Mouse (Mus musculus): ENCODE results near the gene Plekhg5. TPM values are rescaled to one million over a fixed set of nuclear protein-coding genes. Genes with fewer than 3 reads are reported as not detected.

Gene Plekhg5
- polyA plus RNA-seq, 2 experiments from 2014 or later: 1.3 to 2.6 TPM

- no peak for ATAC-seq
Observed at GRCm38 (mm10) chr4:152151451-152151965, 79.2 kb downstream of the Plekhg5 start.

DNA sequence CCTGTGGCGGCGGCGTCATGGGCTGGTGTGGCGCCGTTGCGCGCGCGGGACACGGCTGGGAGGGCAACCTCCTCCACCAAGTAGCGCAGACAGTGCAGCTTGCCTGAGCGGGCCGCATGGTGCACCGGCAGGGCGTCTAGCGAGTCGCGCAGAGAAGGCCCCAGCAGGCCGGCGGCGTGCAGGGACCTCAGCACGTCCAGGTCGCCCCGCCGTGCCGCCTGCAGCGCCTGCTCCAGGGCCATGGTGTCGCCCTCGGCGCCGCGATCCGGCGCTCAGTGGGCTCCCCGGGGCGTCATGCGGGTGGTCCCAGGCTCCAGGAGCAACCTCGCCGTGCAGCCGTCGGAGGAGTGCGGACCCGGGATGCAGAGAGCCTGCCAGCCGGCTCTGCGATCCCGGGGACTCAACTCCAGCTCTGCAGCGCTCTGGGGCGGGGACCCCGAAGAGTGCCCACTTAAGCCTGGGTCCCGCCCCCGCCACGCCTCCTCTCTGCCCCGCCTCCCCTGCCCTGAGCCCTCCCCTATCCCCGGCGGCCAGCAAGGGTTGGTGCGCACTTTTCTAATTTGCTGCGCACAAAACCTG lies 79.8 kb downstream of the Plekhg5 start, which contains the start of gene Espn:
TSS of gene Espn (minus strand) at position 406 of the 579 bp plus-strand sequence.
- no peak for ATAC-seq

GRCm38 (mm10) chr4:152153771-152154177 lies 81.5 kb downstream of the Plekhg5 start:
- peak; percentile 94 for ATAC-seq

GRCm38 (mm10) chr4:152155019-152155418 lies 82.7 kb downstream of the Plekhg5 start:
- ATAC-seq: no peak

DNA sequence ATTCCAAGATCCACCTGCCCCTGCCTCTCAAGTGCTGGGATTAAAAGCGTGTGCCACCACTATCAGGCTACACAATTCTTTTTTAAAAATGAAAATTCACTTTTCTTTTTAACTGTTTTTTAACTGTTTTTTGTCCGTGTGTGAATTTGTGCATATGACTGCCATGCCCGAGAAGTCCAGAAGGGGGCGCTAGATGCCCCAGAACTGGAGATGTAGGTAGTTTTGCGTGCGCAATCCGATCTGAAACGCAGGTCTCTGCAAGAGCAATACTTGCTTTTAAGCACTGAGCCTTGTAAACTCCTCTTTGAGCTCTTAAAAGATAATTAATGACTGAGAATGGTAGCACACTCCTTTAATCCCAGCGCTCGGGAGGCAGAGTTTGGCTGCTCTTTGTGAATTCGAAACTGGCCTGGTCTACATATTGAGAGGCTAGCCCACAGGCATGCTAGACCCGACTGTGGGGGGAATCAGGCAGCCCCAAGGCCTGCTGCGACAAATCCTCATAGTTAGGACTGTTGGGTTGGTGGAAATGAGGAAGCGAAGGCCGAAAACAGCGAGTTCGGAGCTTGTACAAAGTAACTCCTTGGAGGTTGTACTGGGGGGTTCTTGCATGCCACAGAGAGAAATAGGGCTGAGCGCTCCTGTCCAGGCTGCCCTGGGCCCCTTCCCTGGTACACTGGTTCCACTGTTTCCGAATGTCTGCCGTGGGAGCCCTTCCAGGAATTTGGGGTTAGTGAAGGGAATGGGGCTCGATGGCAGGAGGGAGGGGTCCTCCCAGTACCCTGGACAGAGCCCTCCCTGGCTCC lies 85.7 kb downstream of the Plekhg5 start:
- no peak for ATAC-seq

GRCm38 (mm10) chr4:152158585-152159284 lies 86.4 kb downstream of the Plekhg5 start, which contains the start of gene Hes2:
Hes2 (plus strand) TSS chr4:152158867.
- no peak for ATAC-seq

DNA sequence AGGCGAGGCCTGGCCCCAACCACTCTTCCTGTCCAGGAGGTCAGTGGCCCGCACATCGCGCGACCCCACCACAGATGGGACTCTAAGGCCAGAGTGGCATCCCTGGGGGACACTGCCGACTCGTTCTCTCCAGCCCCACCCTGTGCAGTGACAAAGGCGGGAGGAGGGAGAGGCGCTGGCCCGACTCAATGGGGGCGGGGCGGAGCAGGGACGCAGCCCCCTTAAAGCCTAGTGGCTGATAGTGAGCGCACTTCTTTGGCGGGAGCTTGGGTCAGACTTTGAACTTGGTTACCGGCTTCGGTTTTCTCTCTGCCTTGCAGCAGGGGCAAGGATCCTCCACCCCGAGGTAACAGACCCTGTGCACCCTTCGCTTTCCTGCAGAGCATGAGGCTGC lies 87.0 kb downstream of the Plekhg5 start:
- no peak for ATAC-seq

GRCm38 (mm10) chr4:152160748-152161147 lies 88.5 kb downstream of the Plekhg5 start:
- ATAC-seq: no peak

GRCm38 (mm10) chr4:152161601-152162000 lies 89.3 kb downstream of the Plekhg5 start:
- no peak for ATAC-seq

- ATAC-seq: no peak
Observed at GRCm38 (mm10) chr4:152162748-152163147, 90.5 kb downstream of the Plekhg5 start.

Other genes with a start within 250 kb of the Plekhg5 start
- gene Camta1, start 210.6 kb upstream of the Plekhg5 start, polyA plus RNA-seq (2017; shearing (Covaris generic)): 10 to 100 TPM; 45.5 to 49.5 TPM
- gene Dnajc11, start 138.8 kb upstream of the Plekhg5 start, polyA plus RNA-seq (2017; shearing (Covaris generic)): 10 to 100 TPM; 27.9 to 31.7 TPM
- gene Thap3, start 83.5 kb upstream of the Plekhg5 start, polyA plus RNA-seq (2017; shearing (Covaris generic)): 100 to 1,000 TPM in 1 of 2 experiments, 10 to 100 TPM in 1; 89.8 to 107 TPM
- gene Phf13, start 76.2 kb upstream of the Plekhg5 start, polyA plus RNA-seq (2017; shearing (Covaris generic)): 1 to 10 TPM; 2.3 to 3.0 TPM
- 1 to 10 TPM; 2.2 to 4.2 TPM for gene Klhl21, start 63.7 kb upstream of the Plekhg5 start, polyA plus RNA-seq (2017; shearing (Covaris generic))
- 10 to 100 TPM; 14.1 to 22.0 TPM for gene Zbtb48, start 44.8 kb upstream of the Plekhg5 start, polyA plus RNA-seq (2017; shearing (Covaris generic))
- not detected for gene Tas1r1, start 33.9 kb upstream of the Plekhg5 start, polyA plus RNA-seq (2017; shearing (Covaris generic))
- gene Nol9, start 33.2 kb upstream of the Plekhg5 start, polyA plus RNA-seq (2017; shearing (Covaris generic)): 10 to 100 TPM; 11.3 to 14.6 TPM
- gene Tnfrsf25, start 43.4 kb downstream of the Plekhg5 start, polyA plus RNA-seq (2017; shearing (Covaris generic)): 100 to 1,000 TPM; 132 to 150 TPM
- gene Espn, start 79.9 kb downstream of the Plekhg5 start, polyA plus RNA-seq (2017; shearing (Covaris generic)): 1 to 10 TPM; 6.9 to 8.3 TPM
- gene Hes2, start 86.4 kb downstream of the Plekhg5 start, polyA plus RNA-seq (2017; shearing (Covaris generic)): not detected
- gene Acot7, start 105.6 kb downstream of the Plekhg5 start, polyA plus RNA-seq (2017; shearing (Covaris generic)): 100 to 1,000 TPM; 134 to 172 TPM
- not detected for gene Gpr153, start 201.7 kb downstream of the Plekhg5 start, polyA plus RNA-seq (2017; shearing (Covaris generic))
- not detected for gene Hes3, start 219.2 kb downstream of the Plekhg5 start, polyA plus RNA-seq (2017; shearing (Covaris generic))
- 1 to 10 TPM; 7.2 to 7.7 TPM for gene Icmt, start 224.7 kb downstream of the Plekhg5 start, polyA plus RNA-seq (2017; shearing (Covaris generic))
- gene Rnf207, start 246.5 kb downstream of the Plekhg5 start, polyA plus RNA-seq (2017; shearing (Covaris generic)): not detected

Measured in activated CD4-positive, CD25-positive, alpha-beta regulatory T cell, adult 4 months (primary cell).